Mouse (Mus musculus) ovary, adult 18-20 months (tissue): ENCODE measurements at regions not wholly inside any gene's neighbourhood (a gene's known extent, or its start where the extent isn't known, plus 50 kb on each side); places are given as distances from the start of the nearest gene placed in this dataset.

ENCODE experiments used
- DNase-seq: peaks from one replicate; pipeline ENCODE4 v3.0.0; 2022; ENCODE audit warnings: low spot score, mixed read lengths

DNA sequence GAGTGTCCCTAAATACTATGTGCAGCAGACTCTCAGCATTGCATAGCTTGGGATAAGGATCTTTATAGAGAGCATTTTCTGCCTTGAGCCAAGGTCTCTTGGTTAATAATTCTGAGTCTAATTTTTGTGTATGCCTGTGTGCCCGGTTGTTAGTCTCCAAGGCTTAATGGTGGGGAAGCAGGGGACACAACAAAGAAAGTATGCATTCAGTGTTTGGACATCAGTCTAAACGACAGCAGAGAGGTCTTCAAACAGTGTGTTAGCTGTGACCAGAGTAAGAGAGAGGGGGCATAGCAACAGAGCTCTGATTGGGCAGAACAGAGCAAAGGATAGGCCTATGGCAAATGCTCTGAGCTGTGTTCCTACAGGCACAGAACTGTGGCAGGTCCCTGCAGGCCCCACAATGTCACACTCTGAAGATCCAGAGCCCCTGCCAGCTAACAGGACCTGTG lies 522.7 kb upstream of the Tnp1 start:
- no peak for DNase-seq

DNA sequence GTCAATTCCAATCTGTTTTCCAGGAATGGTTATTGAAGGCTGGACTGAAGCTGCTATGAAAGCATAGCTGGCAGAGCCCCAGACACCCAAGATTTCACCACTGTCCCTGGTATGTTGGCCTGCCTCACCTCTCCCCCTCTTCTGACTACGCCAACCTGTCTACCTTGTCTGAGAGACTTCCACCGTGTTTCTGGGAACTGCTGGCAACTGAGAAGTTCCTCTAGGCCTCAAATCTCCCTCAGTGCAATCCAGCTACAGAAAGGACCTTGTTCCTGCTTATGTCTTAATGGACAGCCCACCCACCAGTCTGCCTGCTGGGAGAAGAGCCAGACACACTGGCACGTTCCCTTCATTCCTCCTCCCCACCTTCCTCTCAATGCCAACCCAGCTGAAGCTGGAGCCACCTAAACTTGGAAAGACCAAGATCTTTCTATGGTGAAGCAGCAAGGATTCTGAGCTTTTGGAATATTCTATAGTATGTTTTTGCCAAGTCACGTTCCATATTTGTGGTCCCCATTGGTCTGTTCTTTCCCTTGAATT lies 520.1 kb upstream of the Tnp1 start:
- DNase-seq, result no peak

DNA sequence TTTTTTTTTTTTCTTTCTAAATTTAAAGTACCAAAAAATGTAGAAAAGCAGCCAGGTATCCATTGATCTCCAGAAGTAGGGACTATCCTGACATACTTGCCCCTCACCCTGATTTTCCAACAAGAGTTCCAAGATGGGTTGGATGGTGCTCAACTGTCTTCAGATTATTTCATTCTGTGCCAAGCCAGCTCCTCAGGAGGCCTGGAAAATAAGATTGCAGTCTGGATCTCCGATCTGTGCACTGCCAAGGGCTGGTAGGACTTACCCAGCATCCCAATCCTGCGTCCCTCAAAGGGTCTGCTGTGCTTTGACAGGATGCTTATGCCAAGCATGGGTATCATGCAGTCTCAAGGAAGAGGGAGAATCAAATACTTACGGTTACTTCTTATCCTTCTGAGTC lies 517.8 kb upstream of the Tnp1 start:
- DNase-seq, result no peak

DNA sequence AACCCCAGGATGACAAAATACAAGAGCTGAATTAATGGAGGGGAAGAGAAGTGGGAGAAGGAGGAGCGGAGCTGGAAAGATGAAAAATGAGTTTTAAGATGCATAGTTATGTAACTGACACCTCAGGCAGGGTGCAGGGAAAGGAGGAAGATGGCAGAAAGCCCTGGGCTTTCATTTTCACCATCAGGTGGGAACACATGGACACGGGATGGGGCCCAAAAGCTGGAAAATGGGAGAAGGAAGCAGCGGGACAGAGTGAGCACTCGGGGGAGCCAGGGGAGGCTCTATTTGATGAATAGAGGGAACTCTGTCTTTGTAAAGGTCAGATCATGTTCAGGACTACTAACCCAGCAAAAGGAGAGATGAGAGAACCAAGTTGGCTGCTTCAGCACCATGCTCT lies 516.6 kb upstream of the Tnp1 start:
- DNase-seq, result no peak

DNA sequence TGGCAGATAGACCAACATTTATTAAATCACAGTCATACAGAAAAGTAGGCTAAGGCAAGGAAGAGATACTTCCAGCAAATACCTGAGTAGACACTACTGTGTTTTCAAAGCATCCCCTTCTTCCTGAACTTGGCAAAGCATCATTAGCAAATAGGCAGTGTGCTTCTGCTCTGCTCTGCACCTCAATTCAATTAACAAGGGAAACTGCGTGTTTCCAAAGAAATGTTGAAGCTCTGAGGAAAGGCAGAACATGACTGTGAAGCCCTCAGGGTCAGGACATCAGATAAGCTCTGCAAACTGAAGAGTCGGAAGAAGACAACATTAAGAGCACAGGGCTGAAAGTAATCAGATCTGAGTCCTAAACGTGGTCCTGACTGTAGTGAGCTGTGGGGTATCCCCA lies 516.1 kb upstream of the Tnp1 start:
- DNase-seq, result no peak

DNA sequence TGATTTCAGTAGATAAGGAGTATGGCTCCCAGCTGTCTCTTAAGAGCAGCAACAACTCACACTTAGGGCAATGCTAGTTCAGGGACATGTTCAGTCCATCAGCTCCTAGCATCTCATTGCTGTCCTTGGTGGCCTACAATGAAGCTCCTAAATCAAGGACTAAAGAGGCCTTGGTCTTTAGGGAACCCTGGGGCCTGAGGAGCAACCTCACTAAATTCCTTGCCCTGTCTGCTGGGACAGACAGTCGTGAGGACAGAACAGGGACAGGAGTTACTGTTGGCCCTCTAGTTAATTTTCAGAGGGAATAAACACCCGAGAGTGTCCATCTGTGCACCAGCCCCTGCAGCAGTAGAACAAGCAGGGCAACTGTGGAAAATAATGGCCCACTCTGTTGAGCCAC lies 514.6 kb upstream of the Tnp1 start:
- DNase-seq, result no peak

DNA sequence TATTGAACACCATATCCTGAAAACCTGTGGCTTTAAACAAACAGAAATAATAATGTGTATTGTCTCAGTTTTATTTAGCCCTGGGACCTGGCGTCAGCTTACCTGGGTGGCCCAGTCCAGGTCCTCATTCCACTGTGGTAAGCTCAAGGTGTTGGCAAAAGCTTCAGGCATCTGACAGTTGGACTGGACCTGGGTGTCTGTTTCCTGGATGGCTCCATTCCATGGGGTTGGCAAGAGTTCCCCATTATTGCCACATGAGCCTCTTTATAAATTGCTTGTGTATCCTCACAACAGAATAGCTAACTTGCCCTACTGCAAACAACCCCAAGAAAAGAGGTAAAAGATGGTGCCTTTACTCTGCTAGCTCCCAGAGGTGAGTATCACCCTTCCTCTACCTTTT lies 512.9 kb upstream of the Tnp1 start:
- DNase-seq, result no peak

DNA sequence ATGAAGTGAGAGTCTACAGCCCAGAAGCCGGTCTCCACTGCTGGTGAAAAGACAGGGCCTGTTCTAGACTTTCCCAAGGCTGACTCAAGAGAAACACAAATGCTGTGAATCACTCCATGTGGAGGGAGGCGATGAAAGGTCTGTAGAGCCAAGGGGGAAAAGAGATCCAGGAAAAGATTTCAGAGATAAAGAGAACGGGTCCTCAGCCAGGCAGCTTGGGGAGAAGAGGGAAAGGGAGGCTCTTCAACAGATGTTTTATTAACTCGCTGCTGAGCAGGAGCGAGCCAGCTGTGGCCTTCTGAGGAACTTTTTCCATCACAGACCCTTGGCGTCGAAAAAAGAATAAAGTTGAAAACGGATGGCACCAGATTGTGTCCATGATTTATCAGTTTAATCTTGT lies 500.7 kb upstream of the Tnp1 start:
- no peak for DNase-seq

DNA sequence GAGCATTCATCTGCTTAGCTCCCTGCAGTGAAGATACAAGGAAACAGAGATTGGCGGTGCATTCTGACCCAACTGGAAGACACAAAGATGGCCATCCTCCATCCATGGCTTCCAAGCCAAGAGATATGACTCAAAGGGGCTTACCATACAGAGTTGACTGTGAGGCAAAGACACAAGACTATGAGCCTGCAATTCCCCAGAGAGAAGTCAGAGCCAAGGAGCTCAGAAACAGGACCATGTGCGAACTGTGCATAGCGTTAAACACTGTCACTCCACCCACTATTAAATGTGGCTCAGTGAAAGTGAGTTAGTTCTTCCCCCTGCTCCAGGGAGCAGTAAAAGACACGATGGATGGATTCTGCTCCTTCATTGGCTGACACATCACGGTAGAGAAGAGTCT lies 500.1 kb upstream of the Tnp1 start:
- no peak for DNase-seq

DNA sequence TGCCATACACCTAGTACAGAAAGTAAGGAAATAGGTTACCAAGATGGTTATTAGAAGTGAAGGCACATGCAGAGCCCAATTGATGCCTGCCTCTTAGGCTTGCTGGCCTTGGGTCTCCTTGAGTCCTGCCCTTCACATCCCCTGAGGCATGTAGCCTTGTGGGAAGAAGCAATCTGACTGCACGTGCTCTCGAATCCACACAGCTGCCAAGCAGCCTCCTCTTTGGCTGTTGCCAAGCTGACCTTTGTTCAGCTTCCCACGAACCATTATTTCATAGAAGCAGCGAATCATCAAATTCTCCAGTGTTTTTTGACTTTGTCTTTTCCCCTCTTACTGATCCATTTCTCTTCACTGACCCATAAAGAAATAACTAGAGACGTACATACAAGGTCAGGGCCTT lies 498.1 kb upstream of the Tnp1 start:
- DNase-seq, result no peak

DNA sequence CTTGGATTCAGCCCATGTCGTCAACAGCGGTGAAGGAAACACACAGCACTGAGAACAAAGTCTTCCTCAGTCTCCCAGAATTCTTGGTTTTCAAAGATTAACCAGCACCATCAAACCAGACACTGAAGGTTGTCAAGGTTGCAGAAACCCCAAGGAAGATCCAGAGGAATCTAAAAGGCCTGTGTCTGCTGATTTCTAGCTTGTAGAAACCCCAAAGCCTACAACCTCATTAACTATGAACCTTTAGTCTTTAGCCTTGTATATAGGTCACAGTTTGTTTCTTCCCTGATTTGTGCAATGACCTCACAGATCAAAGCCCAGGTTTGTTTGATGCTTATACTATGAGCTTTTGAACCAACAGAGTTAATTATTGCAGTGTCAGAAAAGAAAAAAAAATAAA lies 497.1 kb upstream of the Tnp1 start:
- DNase-seq, result no peak

DNA sequence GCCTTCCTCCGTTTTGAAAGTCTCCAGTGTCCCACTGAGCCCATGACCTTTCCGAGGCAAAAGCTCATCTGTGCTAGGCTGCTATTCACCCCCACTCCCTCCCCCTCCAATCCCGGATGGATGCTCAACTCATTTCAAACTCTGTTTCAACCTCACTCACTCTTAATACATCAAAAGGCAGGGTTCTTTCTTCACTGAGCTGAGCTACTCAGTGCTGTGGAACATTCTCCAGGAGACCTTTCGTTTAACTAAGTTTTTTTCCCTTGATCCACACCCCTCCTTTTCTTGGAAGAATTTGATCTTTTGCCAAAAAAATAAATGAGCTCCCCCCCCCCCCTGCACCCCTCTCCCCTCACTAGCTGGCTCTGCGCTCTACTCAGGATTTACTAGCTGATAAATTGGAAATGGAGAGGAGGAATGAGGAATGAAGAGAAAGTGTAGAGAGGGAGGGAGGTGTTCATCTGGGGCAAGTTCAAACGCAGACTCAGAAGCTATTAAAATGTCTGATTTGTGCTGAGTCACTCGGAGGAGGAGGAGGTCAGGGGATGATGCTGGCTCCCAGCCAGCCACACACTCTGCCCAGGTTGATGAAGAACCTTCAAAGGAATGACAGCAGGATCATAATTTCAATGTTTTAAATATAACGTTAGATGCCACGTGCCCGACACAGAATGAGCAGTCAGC lies 491.5 kb upstream of the Tnp1 start:
- DNase-seq, result no peak

DNA sequence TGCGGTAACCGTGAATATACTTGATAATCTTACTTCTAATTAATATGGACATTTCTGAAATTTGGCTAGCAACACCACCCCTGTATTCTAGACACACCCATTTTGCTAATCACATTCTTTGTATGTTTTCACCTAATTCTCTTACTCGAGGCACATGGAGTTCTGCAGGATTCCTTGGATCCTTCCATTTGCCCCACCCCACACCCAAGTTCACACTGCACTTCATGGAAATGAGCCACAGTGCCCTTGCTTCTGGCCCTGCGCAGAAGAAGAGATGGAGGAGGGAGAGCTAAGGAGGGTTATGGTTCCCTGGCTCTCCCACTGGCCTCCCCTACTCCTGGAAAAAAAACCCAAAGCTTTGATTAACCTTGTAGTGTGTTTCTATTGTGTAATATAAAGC lies 487.9 kb upstream of the Tnp1 start:
- no peak for DNase-seq

DNA sequence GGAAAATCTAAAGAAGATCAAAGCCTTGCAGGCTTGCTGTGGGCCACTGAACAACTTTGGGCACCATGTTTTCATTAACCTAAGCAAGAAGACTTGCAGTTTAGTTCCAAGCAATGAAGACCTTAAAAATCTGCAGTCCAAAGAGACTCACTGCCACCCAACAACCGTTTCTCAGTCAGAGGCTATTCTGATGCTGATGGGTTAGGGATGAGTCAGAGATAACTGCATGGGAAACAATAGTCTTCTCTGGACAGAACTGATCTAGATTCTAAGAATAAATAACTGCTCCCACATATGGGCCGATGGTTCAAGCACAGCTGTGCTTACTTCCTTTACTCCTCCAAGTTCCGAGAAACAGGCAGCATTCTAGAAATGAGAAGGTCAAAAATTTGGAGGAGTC lies 485.0 kb upstream of the Tnp1 start:
- DNase-seq, result no peak

DNA sequence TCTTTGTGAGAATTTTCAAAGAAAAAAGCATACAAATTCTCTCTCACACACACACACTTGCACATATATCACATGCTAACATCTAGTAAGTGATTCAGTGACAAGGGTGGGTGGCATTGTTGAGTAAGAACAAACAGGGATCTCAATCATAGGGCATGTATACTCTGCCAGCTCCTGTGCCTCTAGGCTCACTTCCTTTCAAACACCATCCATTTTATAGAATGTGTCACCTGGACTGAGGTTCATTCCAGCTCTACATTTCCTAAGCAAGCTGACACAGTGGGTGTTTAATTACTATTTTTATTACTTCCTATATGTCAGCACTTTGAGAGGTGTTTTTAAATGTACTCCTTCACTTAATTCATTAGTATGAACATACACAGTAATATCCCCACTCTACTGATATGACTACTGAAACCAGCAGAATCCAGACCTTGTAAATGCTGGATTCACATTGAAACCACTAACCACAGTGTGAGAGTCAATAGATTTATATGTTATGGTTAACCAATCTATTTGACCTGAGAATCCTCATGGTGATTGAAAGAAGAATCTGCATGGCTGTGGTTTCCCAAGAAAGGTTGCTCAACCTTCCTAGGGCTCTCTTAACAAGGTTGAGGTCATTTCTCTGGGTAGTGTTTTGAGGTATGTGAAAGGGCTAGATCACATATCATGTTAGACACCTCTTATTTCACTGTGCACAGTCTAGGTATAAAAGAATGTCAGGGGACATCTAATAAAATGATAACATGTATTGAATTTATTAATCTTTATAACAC lies 480.5 kb upstream of the Tnp1 start:
- no peak for DNase-seq

DNA sequence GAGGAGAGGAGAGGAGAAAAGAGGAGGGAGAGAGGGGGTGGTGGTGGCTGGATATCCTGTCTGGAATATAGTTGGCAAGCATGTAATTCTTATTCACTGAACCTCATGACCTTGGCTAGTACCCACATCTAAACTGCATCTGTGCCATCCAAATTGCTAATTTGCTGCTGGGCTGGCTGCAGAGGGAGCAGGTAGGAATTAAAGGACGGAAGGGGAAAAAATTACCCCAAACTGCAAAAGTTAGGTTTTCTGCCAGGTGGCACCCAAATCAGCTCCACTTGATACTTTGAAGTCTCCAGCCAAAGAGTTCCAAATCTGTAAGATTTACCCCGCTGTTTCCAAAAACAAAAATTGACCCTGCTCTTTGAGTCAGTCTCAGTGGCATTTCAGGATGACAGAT lies 466.2 kb upstream of the Tnp1 start:
- DNase-seq, result no peak

DNA sequence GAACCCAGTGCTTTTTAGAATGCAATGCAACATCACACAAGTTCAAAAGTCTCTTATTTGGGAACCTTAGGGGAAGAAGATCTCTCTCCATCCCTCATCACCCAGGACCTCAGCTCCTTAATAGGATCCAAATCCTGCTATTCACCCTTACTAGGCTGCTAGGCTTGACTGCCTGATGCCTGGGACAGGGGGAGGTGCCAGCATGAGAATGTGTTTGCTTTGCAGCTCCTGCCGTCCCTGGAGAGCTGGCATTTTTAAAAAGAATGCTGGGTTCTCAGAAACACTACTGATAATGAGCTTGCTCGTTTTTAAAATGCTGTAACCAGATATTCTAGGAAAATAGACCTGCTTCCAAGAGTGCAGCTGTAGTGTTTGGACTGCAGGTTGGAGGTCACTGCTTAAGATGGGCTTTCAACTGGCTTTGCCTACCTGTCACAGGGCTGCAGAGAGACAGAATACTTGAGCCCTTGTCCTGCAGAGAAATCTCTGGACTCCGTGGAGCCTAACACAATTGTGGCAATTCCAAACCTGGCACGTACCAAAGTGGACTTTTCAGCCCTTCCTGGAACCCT lies 463.7 kb upstream of the Tnp1 start:
- DNase-seq, result no peak

DNA sequence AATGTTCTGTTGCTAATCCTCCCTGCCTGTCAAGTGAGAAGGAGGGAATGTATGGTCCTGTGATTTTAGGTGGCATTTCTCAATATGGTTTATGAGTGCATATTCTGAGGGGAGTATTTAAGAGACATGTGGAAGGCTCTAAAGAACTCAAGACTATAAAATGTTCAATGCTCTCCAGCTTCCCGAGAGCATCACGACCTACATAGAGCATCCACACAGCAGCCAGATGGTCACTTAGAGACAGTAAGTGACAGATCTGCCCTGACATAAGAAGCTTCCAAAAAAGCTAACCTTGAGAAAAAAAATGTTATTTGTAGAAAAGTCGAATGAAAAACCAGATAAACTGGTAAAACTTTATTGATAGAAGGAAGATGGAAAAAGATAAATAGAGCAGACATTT lies 444.9 kb upstream of the Tnp1 start:
- no peak for DNase-seq

DNA sequence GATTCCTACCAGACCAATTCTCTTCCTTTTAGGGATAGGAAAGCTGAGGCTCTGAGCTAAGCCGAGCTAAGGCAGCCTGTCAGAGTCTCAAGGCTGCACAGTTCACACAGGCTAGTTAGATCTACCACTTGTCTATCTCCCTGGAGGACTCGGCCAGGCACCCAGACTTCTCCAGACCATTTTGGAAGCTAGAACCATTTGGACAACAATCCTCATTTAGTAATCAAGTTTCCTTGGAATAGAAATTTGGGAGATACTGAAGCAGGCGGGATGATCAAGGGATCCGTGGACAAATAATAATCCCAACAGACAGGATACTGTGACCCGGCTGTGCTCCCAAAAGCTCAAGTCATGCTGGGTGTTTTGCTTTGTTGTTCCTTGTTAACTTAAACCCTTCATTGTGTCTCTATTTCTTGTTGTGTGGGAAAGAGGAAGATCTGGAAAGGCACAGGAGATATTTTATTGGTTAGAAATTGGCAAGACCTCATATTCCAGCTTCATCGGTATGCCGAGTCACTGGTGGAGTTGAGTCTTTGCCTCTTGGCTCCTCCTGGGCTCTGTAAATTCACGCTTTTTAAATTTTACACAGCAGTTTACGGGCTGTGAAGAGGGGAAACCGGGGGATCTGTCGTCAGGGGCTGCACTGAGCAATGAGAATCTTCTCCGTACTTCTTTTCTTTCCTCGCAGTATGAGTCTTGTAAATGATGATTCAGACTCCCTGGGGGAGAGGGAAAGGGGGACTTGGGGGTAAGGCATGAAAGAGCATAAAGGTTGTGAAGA lies 444.2 kb upstream of the Tnp1 start:
- no peak for DNase-seq

DNA sequence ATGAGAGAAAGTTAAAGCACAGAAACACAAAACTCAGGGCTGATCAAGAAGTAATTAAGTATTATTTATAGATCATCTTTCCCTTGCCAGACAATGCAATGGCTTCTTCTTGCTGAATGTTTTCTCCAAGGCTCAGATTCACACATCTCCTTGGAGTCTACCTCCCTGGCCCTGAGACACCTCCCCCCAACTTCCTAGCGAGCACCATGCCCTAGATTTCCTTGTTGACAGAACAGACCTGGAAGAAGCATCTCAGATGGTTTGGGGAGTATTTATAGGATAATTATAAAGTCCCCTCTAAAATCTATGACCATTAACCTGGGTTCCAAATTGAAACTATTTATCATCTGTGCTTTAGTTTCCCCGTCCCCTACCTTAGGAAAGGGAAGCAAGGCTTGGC lies 441.6 kb upstream of the Tnp1 start:
- no peak for DNase-seq

DNA sequence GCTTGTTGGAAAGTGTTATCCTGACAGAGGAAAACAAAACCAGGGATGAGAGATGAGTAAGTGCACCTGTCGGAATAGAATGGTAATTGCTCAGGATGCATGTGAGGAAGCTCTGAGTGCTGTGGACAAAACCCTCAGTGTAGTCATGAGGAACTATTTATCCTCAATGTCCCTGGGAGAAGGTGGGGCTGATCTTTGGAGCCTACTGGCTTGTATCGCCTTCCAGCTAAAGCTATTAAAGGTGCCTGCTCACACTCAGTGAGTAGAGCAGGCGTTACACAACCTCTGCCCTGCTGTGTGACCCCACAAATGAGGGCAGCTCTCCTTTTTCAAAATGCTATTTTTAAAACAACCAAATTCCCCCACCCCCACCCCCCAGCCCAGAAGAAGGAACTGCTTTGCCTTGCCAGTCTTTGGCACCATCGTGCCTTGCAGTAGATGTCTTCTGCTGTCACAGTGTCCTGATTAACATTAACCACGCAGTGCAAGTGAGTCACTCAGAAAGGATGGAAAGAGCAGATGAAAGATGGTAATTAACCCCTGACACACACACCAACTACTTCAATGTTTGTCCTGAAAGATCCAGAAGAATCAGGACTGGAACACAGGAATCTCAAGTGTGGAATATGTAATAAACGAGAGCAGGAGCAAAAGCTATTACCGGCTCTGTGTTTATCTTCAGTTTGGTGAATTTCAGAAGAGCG lies 440.8 kb upstream of the Tnp1 start:
- DNase-seq, result no peak
